Mouse (Mus musculus): ENCODE results near the gene Actr2.
"Not testable (repeated sequence)": the region's sequence is repeated elsewhere in the genome, so short reads cannot be mapped to it uniquely, and the experiment has no call there.

The Actr2 gene

GRCm38 (mm10) chr11:20043256-20043655, 69.5 kb downstream of the Actr2 start:
- no peak for DNase-seq

GRCm38 (mm10) chr11:20042106-20042505, 70.6 kb downstream of the Actr2 start:
- DNase-seq, result no peak

GRCm38 (mm10) chr11:20041164-20041920, 71.4 kb downstream of the Actr2 start:
- peak; percentile 43 to 60 for DNase-seq

- peak; percentile 25 to 39 for DNase-seq
Observed at GRCm38 (mm10) chr11:20038723-20039122, 74.0 kb downstream of the Actr2 start.

GRCm38 (mm10) chr11:20037739-20038138, 75.0 kb downstream of the Actr2 start:
- no peak for DNase-seq

- DNase-seq, result no peak
Observed at GRCm38 (mm10) chr11:20035972-20036371, 76.7 kb downstream of the Actr2 start.

- no peak for DNase-seq
Observed at GRCm38 (mm10) chr11:20035343-20035928, 77.3 kb downstream of the Actr2 start.

DNA sequence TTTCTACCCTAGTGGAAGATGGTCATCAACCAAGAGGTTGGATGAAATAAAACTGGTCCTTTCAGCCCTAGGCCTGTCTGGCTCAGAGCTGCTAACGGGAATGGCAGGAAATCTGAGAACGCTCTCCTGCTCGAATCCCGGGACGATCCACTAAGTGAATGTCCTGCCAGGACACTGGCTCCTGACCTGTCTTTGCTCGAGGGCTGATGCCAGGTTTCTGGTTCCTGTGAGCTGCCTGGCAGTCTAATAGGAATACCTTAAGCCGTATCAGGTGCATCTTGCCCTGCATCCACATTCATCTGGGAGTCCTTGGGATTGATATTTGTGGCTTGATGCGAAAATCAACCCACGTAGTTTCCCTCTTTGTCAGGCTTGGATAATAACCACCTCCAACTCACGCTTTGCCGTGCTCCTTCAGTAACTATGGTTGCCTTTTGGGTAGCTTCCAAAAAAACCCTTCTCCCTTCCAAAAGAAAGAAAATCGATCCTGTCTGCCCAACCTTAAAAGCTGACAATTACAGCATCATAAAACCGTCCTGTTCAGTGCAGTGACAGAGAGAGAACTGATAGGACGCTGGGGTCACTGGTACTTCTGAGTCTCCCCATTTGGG, 78.3 kb downstream of the Actr2 start:
- DNase-seq, result no peak

- no peak for DNase-seq
Observed at GRCm38 (mm10) chr11:20033541-20034160, 79.1 kb downstream of the Actr2 start.

- DNase-seq, result peak; percentile 57 to 59
Observed at GRCm38 (mm10) chr11:20031536-20031935, 81.2 kb downstream of the Actr2 start.

GRCm38 (mm10) chr11:20030973-20031372, 81.7 kb downstream of the Actr2 start:
- DNase-seq, result not testable (repeated sequence)

GRCm38 (mm10) chr11:20029014-20029413, 83.7 kb downstream of the Actr2 start:
- no peak for DNase-seq

GRCm38 (mm10) chr11:20028396-20028795, 84.3 kb downstream of the Actr2 start:
- no peak for DNase-seq

GRCm38 (mm10) chr11:20027719-20028118, 85.0 kb downstream of the Actr2 start:
- no peak for DNase-seq

GRCm38 (mm10) chr11:20025899-20026298, 86.8 kb downstream of the Actr2 start:
- peak; percentile 48 to 58 for DNase-seq

- no peak for DNase-seq
Observed at GRCm38 (mm10) chr11:20022911-20023482, 89.7 kb downstream of the Actr2 start.

GRCm38 (mm10) chr11:20022462-20022861, 90.3 kb downstream of the Actr2 start:
- no peak for DNase-seq

GRCm38 (mm10) chr11:20020720-20021119, 92.0 kb downstream of the Actr2 start:
- peak in 1 of 2 experiments; percentile 44 for DNase-seq

- no peak for DNase-seq
Observed at GRCm38 (mm10) chr11:20018905-20019304, 93.8 kb downstream of the Actr2 start.

DNA sequence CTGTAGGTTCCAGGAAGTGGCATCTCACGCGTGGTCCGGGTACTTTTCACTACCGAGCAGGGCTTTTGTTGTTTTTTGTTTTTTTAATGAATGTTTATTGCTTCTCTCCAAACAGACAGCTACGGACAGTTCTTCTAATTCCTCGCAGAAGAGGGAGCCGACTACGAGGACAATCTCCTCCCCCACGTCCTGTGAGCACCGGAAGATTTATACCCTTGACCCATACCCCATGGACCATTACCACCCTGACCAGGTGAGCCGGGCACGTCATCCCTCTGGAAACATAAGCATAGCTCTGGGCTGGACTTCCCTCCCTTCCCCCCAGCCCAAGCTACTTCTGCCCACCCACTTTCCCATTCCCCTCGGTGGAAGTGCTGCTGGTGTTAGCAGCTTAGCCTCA, 94.8 kb downstream of the Actr2 start:
- no peak for DNase-seq

- no peak for DNase-seq
Observed at GRCm38 (mm10) chr11:20013366-20013765, 99.3 kb downstream of the Actr2 start.
